Mouse (Mus musculus) brown adipose tissue, adult 24 weeks (tissue): ENCODE data around the gene Prrt3. TPM values are rescaled to one million over a fixed set of nuclear protein-coding genes. Genes with fewer than 3 reads are reported as not detected.
A peak's percentile ranks its signal among the peaks of the same experiment; 100 is the strongest.

Source experiments
- H3K27ac ChIP-seq: fragments of 200-500 bp; replicated peaks from 2 replicates; pipeline ENCODE4 v1.5.1; 2012; ENCODE audit warnings: low read depth, mild to moderate bottlenecking, low read length
- H3K4me1 ChIP-seq: fragments of 200-500 bp; 2 replicates; pipeline ENCODE4 v1.6.1; 2012; ENCODE audit warnings: low read length, mixed read lengths; ENCODE audit not compliant: control insufficient read depth, insufficient read depth, insufficient read length
- H3K4me3 ChIP-seq: fragments of 200-500 bp; 2 replicates; pipeline ENCODE4 v1.5.1; 2012; ENCODE audit warnings: low read depth, mild to moderate bottlenecking, low read length, moderate library complexity; ENCODE audit not compliant: insufficient read depth
- polyA plus RNA-seq: library from polyadenylated mRNA; stranded (reverse); fragments of >200 nt; gene quantifications from 2 replicates; pipeline ENCODE4 v1.2.4, GENCODE M21; 2012; ENCODE audit not compliant: missing spikeins, insufficient read depth, insufficient read length

The Prrt3 gene
- polyA plus RNA-seq, 1 experiment: not detected

DNA sequence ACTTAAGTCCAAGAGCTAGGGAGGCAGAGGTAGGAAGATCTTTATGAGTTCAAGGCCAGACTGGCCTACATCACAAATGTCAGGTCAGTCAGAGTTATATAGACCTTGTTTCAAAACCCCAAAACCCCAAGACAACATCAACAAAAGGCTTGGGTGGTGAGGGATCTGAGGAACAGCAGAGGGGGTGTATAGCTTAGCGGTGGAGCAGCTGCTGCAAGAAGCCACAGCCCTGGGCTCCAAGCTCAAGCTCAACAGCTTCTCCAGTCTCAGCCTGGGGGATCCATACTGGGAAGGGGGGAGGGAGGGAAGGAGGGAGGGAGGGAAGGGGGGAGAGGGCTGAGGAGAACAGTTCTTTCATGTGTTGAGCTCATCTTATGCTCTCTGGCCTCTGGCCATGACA lies 4.0 kb upstream of the Prrt3 start:
- peaks cover 6% of the 10 kb centered on the region; the same call in 1 of the 2 replicates for H3K4me1 ChIP-seq
- H3K27ac ChIP-seq: no peak overlapping the region
- no peak overlapping the region for H3K4me3 ChIP-seq

DNA sequence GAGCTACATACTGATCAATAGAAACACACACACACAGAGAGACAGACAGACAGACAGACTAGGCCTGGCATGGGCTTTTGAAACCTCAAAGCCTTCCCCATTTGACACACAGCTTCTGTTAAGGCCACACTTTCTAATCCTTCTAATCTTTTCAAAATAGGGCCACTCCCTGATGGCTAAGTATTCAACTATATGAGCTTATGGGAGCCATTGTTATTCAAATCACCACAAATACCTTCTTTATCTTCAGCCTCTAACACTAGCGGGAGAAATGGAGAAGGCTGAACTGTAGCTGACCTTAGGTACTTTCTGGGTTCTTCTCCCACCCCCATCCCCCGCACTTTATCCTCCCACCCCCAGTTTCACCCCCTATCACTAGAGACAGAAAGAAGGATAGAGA lies 1.1 kb upstream of the Prrt3 start:
- Histone ChIP-seq H3K27ac (no peak overlapping the region), H3K4me1 (no peaks in the 10 kb centered on the region)

DNA sequence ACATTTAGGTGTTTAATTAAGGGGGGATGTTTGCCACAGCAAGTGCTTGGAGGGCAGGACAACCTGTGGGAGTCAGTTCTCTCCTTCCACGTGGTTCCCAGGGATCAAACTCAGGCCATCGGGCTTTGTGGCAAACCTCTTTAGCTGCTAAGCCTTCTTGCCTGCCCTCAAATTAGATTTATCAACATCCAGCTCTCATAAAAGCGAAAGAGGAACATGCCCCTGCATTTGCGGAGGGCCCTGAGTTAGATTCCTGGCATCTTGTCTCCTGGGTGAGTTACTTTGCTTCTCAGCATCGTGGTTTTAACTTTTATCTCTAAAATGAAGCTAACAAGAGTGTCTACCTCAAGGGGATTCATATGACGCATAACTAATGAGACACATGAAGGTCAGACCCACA lies 2.4 kb downstream of the Prrt3 start:
- no peak overlapping the region for H3K4me3 ChIP-seq
- H3K27ac ChIP-seq: no peak overlapping the region
- no peaks in the 10 kb centered on the region; the same call in 1 of the 2 replicates for H3K4me1 ChIP-seq

More for the DNA sequence above, 1.1 kb upstream of the Prrt3 start:
- no peak overlapping the region for H3K4me3 ChIP-seq

DNA sequence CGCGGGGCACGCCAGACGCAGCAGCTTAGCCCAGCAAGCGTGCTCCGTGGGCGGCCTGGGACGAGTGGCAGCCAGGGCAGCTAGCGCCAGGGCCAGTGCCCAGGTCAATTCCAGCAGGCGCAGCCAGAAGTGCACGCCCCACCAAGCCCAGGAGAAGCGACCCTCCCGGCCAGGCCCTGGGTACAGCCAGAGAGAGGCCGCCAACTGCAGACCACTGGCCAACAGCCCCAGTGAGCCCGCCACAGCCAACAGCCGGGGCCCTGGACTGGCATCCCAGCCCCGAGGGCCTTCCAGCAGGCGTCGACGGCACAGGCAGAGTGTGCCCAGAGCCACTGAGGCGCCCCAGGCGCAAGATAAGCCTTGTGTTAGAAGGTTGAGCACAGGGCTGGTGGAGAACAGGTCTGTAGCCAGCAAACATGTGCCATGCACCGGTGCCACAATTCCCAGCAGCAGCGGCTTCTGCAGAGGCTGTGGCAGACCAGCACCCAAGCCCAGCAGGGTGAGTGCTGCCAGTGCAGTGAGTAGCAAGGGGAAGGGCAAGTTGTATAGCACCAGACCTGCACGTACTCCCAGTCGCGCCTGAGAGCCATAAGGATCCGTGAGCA lies 6.6 kb downstream of the Prrt3 start:
- Histone ChIP-seq H3K4me3 (peak overlapping the region; percentile 69), H3K4me1 (no peaks in the 10 kb centered on the region; the same call in 1 of the 2 replicates), H3K27ac (no peak overlapping the region)

DNA sequence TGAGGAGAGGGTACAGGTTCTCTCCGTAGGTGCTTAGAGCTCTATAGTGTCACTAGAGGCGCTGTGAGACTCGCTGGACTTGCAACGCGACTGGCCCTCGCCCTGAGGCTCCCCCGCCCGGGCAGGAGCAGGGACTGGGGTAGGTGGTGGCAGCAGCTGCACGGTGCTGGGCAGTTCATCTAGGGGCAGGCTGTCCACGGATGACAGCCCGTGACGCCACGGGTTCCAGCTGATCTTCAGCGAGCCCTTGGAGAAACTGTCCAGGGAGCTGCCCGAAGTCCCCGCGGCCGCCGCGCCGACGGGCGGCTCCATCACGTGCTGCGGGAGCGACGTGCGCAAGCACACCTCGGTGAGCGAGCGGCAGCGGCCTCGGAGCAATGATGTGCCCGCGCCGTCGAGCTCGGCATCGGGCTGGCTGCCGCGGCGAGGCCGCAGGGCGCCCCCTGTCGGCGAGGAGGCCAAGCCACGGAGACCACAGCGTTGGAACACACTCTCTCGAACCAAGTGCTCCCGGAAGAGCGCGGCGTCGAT lies 7.4 kb downstream of the Prrt3 start:
- peak overlapping the region; percentile 69 for H3K4me3 ChIP-seq
- H3K4me1 ChIP-seq: no peaks in the 10 kb centered on the region; the same call in 1 of the 2 replicates
- peak overlapping the region; percentile 47; the same call in 1 of the 2 replicates for H3K27ac ChIP-seq

DNA sequence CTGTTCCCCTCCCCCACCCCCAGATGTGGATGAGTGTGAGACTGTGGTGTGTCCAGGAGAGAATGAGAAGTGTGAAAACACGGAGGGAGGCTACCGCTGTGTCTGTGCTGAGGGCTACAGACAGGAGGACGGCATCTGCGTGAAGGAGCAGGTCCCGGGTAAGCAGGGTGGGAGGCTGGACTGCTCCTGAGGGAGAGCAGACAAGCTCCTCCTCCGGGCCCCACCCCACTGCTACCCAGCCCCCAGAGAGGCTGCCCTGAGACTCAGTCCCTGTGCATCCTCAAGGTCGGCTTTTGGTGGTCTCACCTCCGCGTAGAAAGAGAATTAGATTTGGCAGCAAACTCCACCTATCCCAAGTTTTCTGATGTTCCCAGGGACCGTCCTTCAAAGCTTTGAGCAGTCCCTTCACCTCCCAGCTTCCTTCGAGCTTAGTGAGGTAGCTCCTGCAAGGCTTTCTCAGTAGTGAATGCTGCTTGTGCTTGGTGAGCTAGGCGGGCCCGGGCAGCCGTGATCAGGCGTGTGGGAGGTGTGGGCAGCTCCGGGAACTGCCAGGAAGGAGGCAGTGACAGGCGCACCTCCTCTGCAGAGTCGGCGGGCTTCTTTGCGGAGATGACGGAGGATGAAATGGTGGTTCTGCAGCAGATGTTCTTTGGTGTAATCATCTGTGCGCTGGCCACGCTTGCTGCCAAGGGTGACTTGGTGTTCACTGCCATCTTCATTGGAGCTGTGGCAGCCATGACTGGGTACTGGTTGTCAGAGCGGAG lies 9.4 kb downstream of the Prrt3 start:
- Histone ChIP-seq H3K4me1 (peaks cover 5% of the 10 kb centered on the region), H3K4me3 (no peak overlapping the region), H3K27ac (no peak overlapping the region)

DNA sequence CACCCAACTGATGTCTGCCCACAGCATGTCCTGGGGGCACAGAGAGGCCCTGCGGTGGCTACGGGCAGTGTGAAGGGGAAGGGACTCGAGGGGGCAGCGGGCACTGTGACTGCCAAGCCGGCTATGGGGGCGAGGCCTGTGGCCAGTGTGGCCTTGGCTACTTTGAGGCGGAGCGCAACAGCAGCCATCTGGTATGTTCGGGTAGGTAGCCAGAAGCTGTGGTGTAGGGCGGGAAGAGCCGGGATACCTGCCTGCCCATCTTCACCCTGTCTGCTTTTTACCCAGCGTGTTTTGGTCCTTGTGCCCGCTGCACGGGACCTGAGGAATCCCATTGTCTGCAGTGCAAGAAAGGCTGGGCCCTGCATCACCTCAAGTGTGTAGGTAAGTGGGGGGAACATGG lies 12.3 kb downstream of the Prrt3 start:
- H3K27ac ChIP-seq: no peak overlapping the region
- H3K4me3 ChIP-seq: no peak overlapping the region
- H3K4me1 ChIP-seq: peaks cover 8% of the 10 kb centered on the region; the same call in 1 of the 2 replicates

DNA sequence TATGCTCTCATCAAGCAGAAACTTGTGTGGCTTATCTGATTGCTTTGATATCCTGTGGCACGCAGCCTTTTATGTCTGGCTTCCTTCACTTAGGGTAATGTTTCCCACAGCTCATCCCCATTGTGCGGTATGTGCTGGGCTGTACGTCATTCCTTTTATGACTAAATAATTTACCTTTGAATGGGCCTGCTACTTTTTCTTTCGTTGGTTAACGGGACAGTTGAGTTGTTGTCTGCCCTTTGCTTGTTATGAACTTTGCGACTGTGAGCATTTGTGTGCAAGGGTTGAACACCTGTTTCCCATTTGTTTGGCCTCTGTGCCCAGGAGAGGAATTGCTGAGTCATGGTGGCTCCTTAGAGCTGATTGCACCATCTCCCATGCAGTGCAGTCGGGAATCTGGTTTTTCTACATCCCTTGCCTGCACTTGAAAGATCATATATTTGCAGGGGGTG lies 14.6 kb downstream of the Prrt3 start:
- H3K27ac ChIP-seq: peak overlapping the region; percentile 70
- H3K4me3 ChIP-seq: no peak overlapping the region

DNA sequence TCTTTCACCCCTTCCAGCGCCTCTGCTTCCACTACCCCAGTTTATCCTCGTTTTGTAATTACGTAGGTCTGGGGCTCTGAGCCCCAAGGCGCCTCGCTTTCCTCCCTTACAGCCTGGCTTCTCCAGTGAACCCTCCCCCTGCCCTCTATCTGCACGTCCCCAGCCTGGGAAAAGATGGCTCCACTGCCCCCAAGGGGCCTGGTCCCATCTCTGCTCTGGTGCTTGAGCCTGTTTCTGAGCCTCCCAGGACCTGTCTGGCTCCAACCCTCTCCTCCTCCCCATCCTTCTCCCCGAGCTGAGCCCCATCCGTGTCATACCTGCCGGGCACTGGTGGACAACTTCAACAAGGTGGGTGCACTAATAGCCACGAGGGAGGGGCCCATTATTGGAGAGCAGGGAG lies 18.0 kb downstream of the Prrt3 start:
- Histone ChIP-seq H3K4me3 (peak overlapping the region; percentile 65), H3K27ac (peak overlapping the region; percentile 78), H3K4me1 (peaks cover 18% of the 10 kb centered on the region)

More for the DNA sequence above, 14.6 kb downstream of the Prrt3 start:
- peaks cover 13% of the 10 kb centered on the region for H3K4me1 ChIP-seq

DNA sequence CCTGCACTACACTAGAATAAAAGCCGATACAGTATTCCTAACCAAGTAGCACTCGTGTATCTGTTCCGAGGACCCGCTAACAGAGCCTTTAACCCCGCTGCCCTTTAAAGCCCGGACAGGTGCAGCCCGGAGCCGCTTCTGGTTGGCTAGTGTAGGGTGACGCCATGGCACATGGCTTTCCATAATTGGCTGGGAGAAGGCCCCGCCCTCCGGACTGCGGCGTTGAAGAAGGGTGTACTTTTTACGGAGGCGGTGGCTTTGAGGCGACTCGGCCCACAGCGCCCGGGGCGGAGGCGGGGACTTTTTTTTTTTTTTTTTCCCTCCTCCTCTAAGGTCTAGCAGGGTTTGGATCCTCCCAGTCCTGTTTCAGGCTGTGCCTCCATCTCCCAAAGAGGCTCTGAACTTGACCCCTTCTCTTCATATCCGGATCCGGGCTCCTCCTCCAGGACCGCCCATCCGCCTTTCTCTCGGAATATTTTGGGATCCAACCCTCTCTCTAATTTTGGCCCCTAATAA lies 18.6 kb downstream of the Prrt3 start, which contains the start of gene Creld1:
TSS of gene Creld1 (plus strand) at position 198 of the 516 bp plus-strand sequence.
- Histone ChIP-seq H3K27ac (peak within 1 kb of the TSS; percentile 78), H3K4me1 (peaks cover 18% of the 10 kb centered on the region), H3K4me3 (peak within 1 kb of the TSS; percentile 75)

DNA sequence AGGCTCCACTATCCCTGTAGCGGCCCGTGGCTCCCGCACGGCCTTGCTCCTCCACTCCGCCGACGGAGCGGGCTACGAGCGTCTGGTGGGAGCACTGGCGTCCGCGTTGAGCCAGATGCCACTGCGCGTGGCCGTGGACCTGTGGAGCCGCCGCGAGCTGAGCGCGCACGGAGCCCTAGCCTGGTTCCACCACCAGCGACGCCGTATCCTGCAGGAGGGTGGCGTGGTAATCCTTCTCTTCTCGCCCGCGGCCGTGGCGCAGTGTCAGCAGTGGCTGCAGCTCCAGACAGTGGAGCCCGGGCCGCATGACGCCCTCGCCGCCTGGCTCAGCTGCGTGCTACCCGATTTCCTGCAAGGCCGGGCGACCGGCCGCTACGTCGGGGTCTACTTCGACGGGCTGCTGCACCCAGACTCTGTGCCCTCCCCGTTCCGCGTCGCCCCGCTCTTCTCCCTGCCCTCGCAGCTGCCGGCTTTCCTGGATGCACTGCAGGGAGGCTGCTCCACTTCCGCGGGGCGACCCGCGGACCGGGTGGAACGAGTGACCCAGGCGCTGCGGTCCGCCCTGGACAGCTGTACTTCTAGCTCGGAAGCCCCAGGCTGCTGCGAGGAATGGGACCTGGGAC lies 19.1 kb downstream of the Prrt3 start:
- Histone ChIP-seq H3K27ac (peak overlapping the region; percentile 39), H3K4me3 (peak overlapping the region; percentile 75), H3K4me1 (peaks cover 16% of the 10 kb centered on the region)

DNA sequence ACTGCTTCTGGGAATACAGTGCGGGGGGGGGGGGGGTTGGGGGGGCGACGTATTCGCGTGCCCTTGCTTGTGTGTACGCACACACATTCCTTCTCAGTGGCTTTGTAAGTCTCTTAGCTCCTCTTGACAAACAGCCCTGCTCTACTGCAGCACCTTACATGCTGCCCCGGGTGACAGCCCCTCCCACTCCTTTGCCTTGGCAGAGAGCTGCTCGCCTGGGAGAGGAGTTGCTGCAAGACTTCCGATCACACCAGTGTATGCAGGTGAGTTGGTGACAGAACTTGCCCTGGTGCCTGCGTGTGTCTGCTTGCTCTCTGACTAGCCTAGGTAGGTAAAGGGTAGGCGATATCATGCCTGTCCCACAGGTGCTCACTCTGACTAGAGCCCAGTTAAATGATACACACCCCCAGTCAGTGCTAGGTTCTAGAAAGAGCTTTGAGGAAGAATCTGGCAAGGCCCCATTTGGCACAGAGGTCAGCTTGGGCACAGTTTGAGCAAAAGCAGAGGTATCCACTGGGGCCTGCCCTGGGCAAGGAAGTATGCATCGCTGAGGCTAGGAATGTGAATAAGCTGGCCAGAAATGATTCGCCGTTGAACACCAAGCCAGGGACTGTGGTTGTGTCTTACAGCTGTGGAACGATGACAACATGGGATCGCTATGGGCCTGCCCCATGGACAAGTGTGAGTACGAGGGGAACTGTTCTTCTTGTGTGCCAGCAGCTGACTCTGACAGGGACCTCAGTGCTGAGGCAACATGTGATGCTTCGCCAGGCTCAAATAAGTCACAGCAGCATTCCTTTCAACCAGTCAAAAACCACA lies 21.0 kb downstream of the Prrt3 start:
- Histone ChIP-seq H3K4me3 (no peak overlapping the region), H3K27ac (peak overlapping the region; percentile 56), H3K4me1 (peaks cover 10% of the 10 kb centered on the region; the same call in 1 of the 2 replicates)

DNA sequence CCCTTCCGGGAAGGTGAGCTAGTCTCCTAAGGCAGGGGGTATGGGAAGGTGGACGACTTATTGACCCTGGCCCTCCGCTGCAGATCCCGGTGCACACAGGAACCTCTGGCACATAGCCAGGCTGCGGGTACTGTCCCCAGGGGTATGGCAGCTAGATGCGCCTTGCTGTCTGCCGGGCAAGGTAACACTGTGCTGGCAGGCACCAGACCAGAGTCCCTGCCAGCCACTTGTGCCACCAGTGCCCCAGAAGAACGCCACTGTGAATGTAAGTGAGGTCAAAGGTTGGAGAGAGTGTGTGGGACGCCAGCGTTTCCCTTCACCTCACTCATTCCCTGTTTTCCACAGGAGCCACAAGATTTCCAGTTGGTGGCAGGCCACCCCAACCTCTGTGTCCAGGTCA lies 22.8 kb downstream of the Prrt3 start:
- Histone ChIP-seq H3K27ac (no peak overlapping the region), H3K4me3 (no peak overlapping the region), H3K4me1 (peaks cover 10% of the 10 kb centered on the region; the same call in 1 of the 2 replicates)

DNA sequence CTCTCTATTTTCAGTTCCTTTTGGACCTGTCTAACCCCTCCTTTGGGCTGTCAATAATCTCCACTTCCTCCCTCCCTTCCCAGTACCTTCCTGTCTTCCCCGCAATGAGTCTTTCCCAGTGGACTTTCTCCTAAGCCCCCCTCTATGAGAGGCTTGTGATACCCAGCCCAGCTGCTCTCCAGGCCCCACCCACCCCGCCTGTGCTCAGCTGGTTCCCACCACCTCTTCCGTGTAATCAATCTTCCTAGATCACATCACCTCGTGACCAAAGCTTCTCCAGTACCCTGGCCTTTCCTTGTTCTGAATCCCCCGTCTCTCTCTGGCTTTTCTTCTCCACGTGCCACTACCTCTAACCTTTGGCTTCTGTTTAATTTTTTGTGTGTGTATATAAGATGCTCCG lies 24.4 kb downstream of the Prrt3 start:
- Histone ChIP-seq H3K4me3 (no peak overlapping the region), H3K4me1 (peaks cover 6% of the 10 kb centered on the region; the same call in 1 of the 2 replicates), H3K27ac (no peak overlapping the region)
